Mouse (Mus musculus) cerebellum, postnatal 10 days (tissue): ENCODE data around the gene 4930524B15Rik.
"Not testable (repeated sequence)": the region's sequence is repeated elsewhere in the genome, so short reads cannot be mapped to it uniquely, and the experiment has no call there.

Experiments
- DNase-seq, 2 experiments: peaks; one replicate each; pipeline ENCODE4 v3.0.0; 2021; ENCODE audit warnings: mixed read lengths in 2 of 2

4930524B15Rik gene

GRCm38 (mm10) chr11:31965256-31966134 lies at the start of gene 4930524B15Rik:
4930524B15Rik (plus strand) TSS chr11:31965592.
- DNase-seq: peak; percentile 44 to 54

GRCm38 (mm10) chr11:31917769-31918168 lies 47.6 kb upstream of the 4930524B15Rik start:
- DNase-seq: no peak

- no peak for DNase-seq
Measured at GRCm38 (mm10) chr11:31930051-31930450, 35.3 kb upstream of the 4930524B15Rik start.

GRCm38 (mm10) chr11:31935652-31936051 lies 29.7 kb upstream of the 4930524B15Rik start:
- DNase-seq: no peak

GRCm38 (mm10) chr11:31936910-31937525 lies 28.4 kb upstream of the 4930524B15Rik start:
- DNase-seq: no peak

GRCm38 (mm10) chr11:31940898-31941639 lies 24.3 kb upstream of the 4930524B15Rik start:
- peak; percentile 95 for DNase-seq

- DNase-seq: peak; percentile 52 to 56
Measured at GRCm38 (mm10) chr11:31941640-31942638, 23.5 kb upstream of the 4930524B15Rik start.

- DNase-seq: no peak
Measured at GRCm38 (mm10) chr11:31945471-31945870, 19.9 kb upstream of the 4930524B15Rik start.

- peak; percentile 43 to 45 for DNase-seq
Measured at GRCm38 (mm10) chr11:31948462-31949330, 16.7 kb upstream of the 4930524B15Rik start.

- DNase-seq: peak; percentile 87 to 92
Measured at GRCm38 (mm10) chr11:31949331-31949785, 16.0 kb upstream of the 4930524B15Rik start.

GRCm38 (mm10) chr11:31960071-31960470 lies 5.3 kb upstream of the 4930524B15Rik start:
- DNase-seq: no peak

GRCm38 (mm10) chr11:31963993-31964392 lies 1.4 kb upstream of the 4930524B15Rik start:
- no peak for DNase-seq

GRCm38 (mm10) chr11:31974132-31974531 lies 8.7 kb downstream of the 4930524B15Rik start:
- DNase-seq: no peak

GRCm38 (mm10) chr11:31974826-31975225 lies 9.4 kb downstream of the 4930524B15Rik start:
- DNase-seq: no peak

- no peak for DNase-seq
Measured at GRCm38 (mm10) chr11:31975678-31976077, 10.3 kb downstream of the 4930524B15Rik start.

- DNase-seq: no peak
Measured at GRCm38 (mm10) chr11:31976137-31976536, 10.7 kb downstream of the 4930524B15Rik start.

- not testable (repeated sequence) for DNase-seq
Measured at GRCm38 (mm10) chr11:31980089-31980488, 14.7 kb downstream of the 4930524B15Rik start.

GRCm38 (mm10) chr11:31981830-31982229 lies 16.4 kb downstream of the 4930524B15Rik start:
- no peak for DNase-seq

- not testable (repeated sequence) for DNase-seq
Measured at GRCm38 (mm10) chr11:31982247-31982943, 17.0 kb downstream of the 4930524B15Rik start.

GRCm38 (mm10) chr11:31983249-31983648 lies 17.9 kb downstream of the 4930524B15Rik start:
- no peak for DNase-seq
